Mouse (Mus musculus) right cerebral cortex, postnatal 25 days (tissue): ENCODE data around the gene Usp47.

ENCODE experiments used
- DNase-seq: peaks from one replicate; pipeline ENCODE4 v3.0.0; 2022

Gene Usp47

GRCm38 (mm10) chr7:112125625-112126260 is 102.4 kb downstream of the Usp47 start:
- DNase-seq = no peak

- DNase-seq = no peak
Measured at GRCm38 (mm10) chr7:112127085-112127637, 103.9 kb downstream of the Usp47 start.

- no peak for DNase-seq
Measured at GRCm38 (mm10) chr7:112127954-112128353, 104.7 kb downstream of the Usp47 start.

GRCm38 (mm10) chr7:112128810-112129209 is 105.5 kb downstream of the Usp47 start:
- DNase-seq = no peak

- DNase-seq = no peak
Measured at GRCm38 (mm10) chr7:112129851-112130250, 106.5 kb downstream of the Usp47 start.

- no peak for DNase-seq
Measured at GRCm38 (mm10) chr7:112130660-112131059, 107.4 kb downstream of the Usp47 start.

- DNase-seq = no peak
Measured at GRCm38 (mm10) chr7:112132005-112132404, 108.7 kb downstream of the Usp47 start.

- DNase-seq = no peak
Measured at GRCm38 (mm10) chr7:112133277-112133676, 110.0 kb downstream of the Usp47 start.

- no peak for DNase-seq
Measured at GRCm38 (mm10) chr7:112135161-112135560, 111.9 kb downstream of the Usp47 start.

GRCm38 (mm10) chr7:112136537-112136936 is 113.2 kb downstream of the Usp47 start:
- DNase-seq = no peak

- DNase-seq = no peak
Measured at GRCm38 (mm10) chr7:112138168-112138508, 114.8 kb downstream of the Usp47 start.

GRCm38 (mm10) chr7:112138509-112139405 is 115.5 kb downstream of the Usp47 start:
- no peak for DNase-seq

- no peak for DNase-seq
Measured at GRCm38 (mm10) chr7:112140725-112141124, 117.4 kb downstream of the Usp47 start.

GRCm38 (mm10) chr7:112142616-112143015 is 119.3 kb downstream of the Usp47 start:
- no peak for DNase-seq

- no peak for DNase-seq
Measured at GRCm38 (mm10) chr7:112143090-112143500, 119.8 kb downstream of the Usp47 start.

GRCm38 (mm10) chr7:112143978-112144377 is 120.7 kb downstream of the Usp47 start:
- DNase-seq = no peak

GRCm38 (mm10) chr7:112144646-112145179 is 121.4 kb downstream of the Usp47 start:
- DNase-seq = no peak

- DNase-seq = no peak
Measured at GRCm38 (mm10) chr7:112147979-112148378, 124.7 kb downstream of the Usp47 start.

- DNase-seq = no peak
Measured at GRCm38 (mm10) chr7:112149113-112149512, 125.8 kb downstream of the Usp47 start.

- DNase-seq = no peak
Measured at GRCm38 (mm10) chr7:112154445-112154844, 131.1 kb downstream of the Usp47 start.

GRCm38 (mm10) chr7:112155194-112155593 is 131.9 kb downstream of the Usp47 start:
- DNase-seq = no peak

- DNase-seq = peak; percentile 31
Measured at GRCm38 (mm10) chr7:112157584-112158315, 134.4 kb downstream of the Usp47 start.

GRCm38 (mm10) chr7:112158316-112158741 is 135.0 kb downstream of the Usp47 start:
- no peak for DNase-seq
